Mouse (Mus musculus): ENCODE measurements around the gene Alox15. TPM values are rescaled to one million over a fixed set of nuclear protein-coding genes. Genes with fewer than 3 reads are reported as not detected.

Alox15 gene
- total RNA-seq (2014; rRNA removed) (not detected in 2 replicates), polyA plus RNA-seq (2015; fragmentation: Nextera tagmentation; extraction: Ambion mirVana) (0.16 and 0.28 TPM in 2 replicates)

DNA sequence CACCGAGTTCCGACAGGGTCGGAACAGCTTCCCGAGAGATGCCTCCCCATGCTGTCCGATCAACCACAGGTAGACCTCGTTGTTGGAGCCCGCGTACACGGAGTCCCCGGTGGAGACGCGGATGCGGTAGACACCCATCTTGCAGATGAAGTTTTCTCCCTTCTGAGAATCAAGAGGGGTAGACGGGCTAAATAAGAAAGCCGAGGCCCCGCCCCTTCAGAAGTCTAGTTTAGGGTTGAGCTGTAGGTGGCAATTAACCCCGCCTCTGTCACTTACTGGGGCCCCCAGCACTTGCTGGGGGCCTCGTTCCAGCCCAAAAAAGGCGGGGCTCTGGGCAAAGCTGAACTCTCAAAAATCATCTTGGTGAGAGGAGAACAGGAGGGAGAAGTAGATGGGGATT lies at the start of gene Alox15:
TSS of gene Alox15 (minus strand) at position 164 of the 400 bp plus-strand sequence.
- H3K36me3 ChIP-seq (ENCODE audit: insufficient read depth, low read length) = no peaks in the 10 kb centered on the region
- peaks cover 21% of the 10 kb centered on the region for H3K27me3 ChIP-seq (ENCODE audit: insufficient read depth, low read length)
- 1% methylated on average over 19 of the region's 19 CpGs for WGBS
- no peak within 1 kb of the TSS for H3K9ac ChIP-seq (replicated peaks; ENCODE audit: low read length, poor library complexity, severe bottlenecking)
- H3K4me2 ChIP-seq (ENCODE audit: low read depth, low read length, poor library complexity, severe bottlenecking) = peak within 1 kb of the TSS; percentile 59
- no peak within 1 kb of the TSS for H3K27ac ChIP-seq (ENCODE audit: low read depth, low read length)
- peak within 1 kb of the TSS; percentile 18 for H3K4me3 ChIP-seq (ENCODE audit: low read depth, low read length)
- ATAC-seq (ENCODE audit: low FRiP score) (no peak), DNase-seq (ENCODE audit: low spot score) (no peak)
- no peak for TF ChIP-seq CTCF (IDR thresholded peaks at IDR 0.05)
- 0 out of 2 replicates have a peak, but pooled peaks cover 6% of the 10 kb centered on the region for H3K4me1 ChIP-seq (ENCODE audit: insufficient read depth, low read length)
- H3K9me3 ChIP-seq (ENCODE audit: low read length) = no peaks in the 10 kb centered on the region

GRCm38 (mm10) chr11:70389421-70389820 lies 37.6 kb upstream of the Alox15 start:
- Histone ChIP-seq H3K27me3 (ENCODE audit: insufficient read depth, low read length) (no peaks in the 10 kb centered on the region), H3K4me3 (ENCODE audit: low read depth, low read length) (no peak overlapping the region), H3K36me3 (ENCODE audit: insufficient read depth, low read length) (peaks cover 25% of the 10 kb centered on the region), H3K27ac (ENCODE audit: low read depth, low read length) (no peak overlapping the region), H3K9me3 (ENCODE audit: low read length) (no peaks in the 10 kb centered on the region), H3K4me1 (ENCODE audit: insufficient read depth, low read length) (no peaks in the 10 kb centered on the region), H3K4me2 (ENCODE audit: low read depth, low read length, poor library complexity, severe bottlenecking) (no peak overlapping the region), H3K9ac (replicated peaks; ENCODE audit: low read length, poor library complexity, severe bottlenecking) (no peak overlapping the region)
- TF ChIP-seq CTCF (IDR thresholded peaks at IDR 0.05) = no peak
- DNase-seq (ENCODE audit: low spot score) = no peak
- ATAC-seq (ENCODE audit: low FRiP score) = no peak
- WGBS = 90% methylated on average over 5 of the region's 5 CpGs

DNA sequence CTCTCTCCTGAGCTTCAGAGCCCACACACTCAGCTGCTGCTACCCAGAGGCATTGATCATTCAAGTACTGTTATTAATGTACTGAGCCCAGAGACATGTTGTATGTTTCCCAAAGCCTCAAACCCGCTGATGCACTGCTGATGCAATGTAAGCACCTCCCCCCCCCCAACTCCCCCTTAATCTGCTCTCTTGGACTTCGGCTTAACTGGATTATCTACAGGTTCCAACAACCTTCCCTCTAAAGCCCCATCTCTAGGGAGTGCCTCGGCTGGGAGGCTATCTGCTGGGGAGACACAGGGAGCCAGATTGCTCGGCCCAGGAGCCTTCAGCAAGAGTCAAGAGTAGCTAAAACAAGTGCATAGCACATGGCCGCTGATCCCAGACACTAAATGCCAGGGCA lies 35.6 kb upstream of the Alox15 start:
- Histone ChIP-seq H3K4me2 (ENCODE audit: low read depth, low read length, poor library complexity, severe bottlenecking) (no peak overlapping the region), H3K27ac (ENCODE audit: low read depth, low read length) (no peak overlapping the region), H3K36me3 (ENCODE audit: insufficient read depth, low read length) (peaks cover 11% of the 10 kb centered on the region; the same call in 1 of the 2 replicates), H3K4me3 (ENCODE audit: low read depth, low read length) (no peak overlapping the region), H3K27me3 (ENCODE audit: insufficient read depth, low read length) (no peaks in the 10 kb centered on the region), H3K9ac (replicated peaks; ENCODE audit: low read length, poor library complexity, severe bottlenecking) (no peak overlapping the region), H3K9me3 (ENCODE audit: low read length) (no peaks in the 10 kb centered on the region), H3K4me1 (ENCODE audit: insufficient read depth, low read length) (no peaks in the 10 kb centered on the region)
- DNase-seq (ENCODE audit: low spot score) (no peak), ATAC-seq (ENCODE audit: low FRiP score) (no peak)
- 54% methylated on average over 5 of the region's 5 CpGs for WGBS
- TF ChIP-seq CTCF (IDR thresholded peaks at IDR 0.05) = no peak

DNA sequence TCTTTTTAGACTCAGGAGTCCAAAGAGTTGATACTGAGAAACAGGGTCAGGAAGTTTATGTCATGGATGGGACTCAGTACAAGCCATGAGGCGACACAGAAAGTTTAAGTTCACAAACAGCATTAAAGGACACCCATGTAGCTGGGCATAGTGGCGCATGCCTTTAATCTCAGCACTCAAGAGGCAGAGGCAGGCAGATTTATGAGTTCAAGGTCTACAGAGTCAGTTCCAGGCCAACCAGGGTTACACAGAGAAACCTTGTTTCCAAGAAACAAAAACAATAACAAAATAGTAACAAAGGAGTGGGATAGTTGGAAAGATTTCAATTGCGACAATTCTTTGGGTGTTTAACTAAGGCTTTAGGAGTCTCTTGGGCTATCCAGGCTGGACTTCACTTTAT lies 32.3 kb upstream of the Alox15 start:
- Histone ChIP-seq H3K4me2 (ENCODE audit: low read depth, low read length, poor library complexity, severe bottlenecking) (no peak overlapping the region), H3K36me3 (ENCODE audit: insufficient read depth, low read length) (no peaks in the 10 kb centered on the region), H3K4me1 (ENCODE audit: insufficient read depth, low read length) (no peaks in the 10 kb centered on the region), H3K27ac (ENCODE audit: low read depth, low read length) (no peak overlapping the region), H3K27me3 (ENCODE audit: insufficient read depth, low read length) (no peaks in the 10 kb centered on the region), H3K9ac (replicated peaks; ENCODE audit: low read length, poor library complexity, severe bottlenecking) (no peak overlapping the region), H3K9me3 (ENCODE audit: low read length) (no peaks in the 10 kb centered on the region), H3K4me3 (ENCODE audit: low read depth, low read length) (no peak overlapping the region)
- no peak for TF ChIP-seq CTCF (IDR thresholded peaks at IDR 0.05)
- WGBS = 96% methylated on average over 3 of the region's 3 CpGs
- ATAC-seq (ENCODE audit: low FRiP score) = no peak
- no peak for DNase-seq (ENCODE audit: low spot score)

- no peak overlapping the region for H3K4me3 ChIP-seq (ENCODE audit: low read depth, low read length)
- H3K36me3 ChIP-seq (ENCODE audit: insufficient read depth, low read length) = no peaks in the 10 kb centered on the region
- H3K27me3 ChIP-seq (ENCODE audit: insufficient read depth, low read length) = no peaks in the 10 kb centered on the region
- no peak for ATAC-seq (ENCODE audit: low FRiP score)
- no peaks in the 10 kb centered on the region for H3K4me1 ChIP-seq (ENCODE audit: insufficient read depth, low read length)
- no peak for DNase-seq (ENCODE audit: low spot score)
- TF ChIP-seq CTCF (IDR thresholded peaks at IDR 0.05) = no peak
- H3K9ac ChIP-seq (replicated peaks; ENCODE audit: low read length, poor library complexity, severe bottlenecking) = no peak overlapping the region
- 82% methylated on average over 2 of the region's 2 CpGs for WGBS
- H3K27ac ChIP-seq (ENCODE audit: low read depth, low read length) = no peak overlapping the region
- no peaks in the 10 kb centered on the region for H3K9me3 ChIP-seq (ENCODE audit: low read length)
- H3K4me2 ChIP-seq (ENCODE audit: low read depth, low read length, poor library complexity, severe bottlenecking) = no peak overlapping the region
Measured at GRCm38 (mm10) chr11:70381330-70381729, 29.5 kb upstream of the Alox15 start.

- H3K4me2 ChIP-seq (ENCODE audit: low read depth, low read length, poor library complexity, severe bottlenecking) = no peak overlapping the region
- DNase-seq (ENCODE audit: low spot score) (no peak), ATAC-seq (ENCODE audit: low FRiP score) (no peak)
- no peak overlapping the region for H3K27ac ChIP-seq (ENCODE audit: low read depth, low read length)
- H3K27me3 ChIP-seq (ENCODE audit: insufficient read depth, low read length) = no peaks in the 10 kb centered on the region
- 93% methylated on average over 1 of the region's 1 CpGs for WGBS
- H3K9me3 ChIP-seq (ENCODE audit: low read length) = no peaks in the 10 kb centered on the region
- no peak overlapping the region for H3K9ac ChIP-seq (replicated peaks; ENCODE audit: low read length, poor library complexity, severe bottlenecking)
- H3K4me1 ChIP-seq (ENCODE audit: insufficient read depth, low read length) = no peaks in the 10 kb centered on the region
- H3K36me3 ChIP-seq (ENCODE audit: insufficient read depth, low read length) = no peaks in the 10 kb centered on the region
- no peak for TF ChIP-seq CTCF (IDR thresholded peaks at IDR 0.05)
- H3K4me3 ChIP-seq (ENCODE audit: low read depth, low read length) = no peak overlapping the region
Measured at GRCm38 (mm10) chr11:70380478-70381005, 28.7 kb upstream of the Alox15 start.

Data from midbrain, postnatal 0 days (tissue).